Mouse (Mus musculus): ENCODE measurements around the gene Trpm2. TPM values are rescaled to one million over a fixed set of nuclear protein-coding genes. Genes with fewer than 3 reads are reported as not detected.

Gene Trpm2
- total and polyA plus RNA-seq, 3 experiments = 0.16 to 0.34 TPM; not detected in 1

- Histone ChIP-seq H3K9me3 (replicated peaks; ENCODE audit: low read length) (no peaks in the 10 kb centered on the region), H3K4me2 (ENCODE audit: insufficient read depth, low read depth, poor library complexity, severe bottlenecking) (no peak overlapping the region), H3K27me3 (replicated peaks) (no peaks in the 10 kb centered on the region), H3K9ac (ENCODE audit: insufficient read depth, low read depth) (no peak overlapping the region), H3K4me1 (ENCODE audit: control insufficient read depth in 1 of 2, insufficient read depth in 2 of 2) (no peaks in the 10 kb centered on the region), H3K79me2 (replicated peaks; ENCODE audit: control insufficient read depth, extremely low read depth, insufficient read depth, poor library complexity, severe bottlenecking) (no peaks in the 10 kb centered on the region), H3K27ac (ENCODE audit: insufficient read depth, low read depth) (no peak overlapping the region), H3K36me3 (replicated peaks in 1 of 2; ENCODE audit: control insufficient read depth in 1 of 2, insufficient read depth in 1 of 2, low read length in 1 of 2) (peaks cover 64 to 95% of the 10 kb centered on the region in 2 experiments), H3K4me3 (replicated peaks in 1 of 3; ENCODE audit: low read depth in 2 of 3, low read length in 2 of 3, poor library complexity in 1 of 3) (no peak overlapping the region)
- in situ Hi-C loops (cut with MboI; ENCODE audit: low pct_ligation_motif_present, low pct_unique_long_range_greater_than_20kb, low sequenced_read_pairs) = no loop called here
- dilution Hi-C loops (cut with MboI; ENCODE audit: extremely low pct_ligation_motif_present, extremely low pct_unique_long_range_greater_than_20kb, low sequenced_read_pairs) = no loop called here
- no peak for DNase-seq (ENCODE audit: extremely low read depth)
- no peak for TF ChIP-seq ELF1 (IDR thresholded peaks at IDR 0.05; ENCODE audit: low read depth, low read length)
- TF ChIP-seq TCF12 (IDR thresholded peaks at IDR 0.05; ENCODE audit: low read depth, low read length) = no peak
- TF ChIP-seq JUN (IDR thresholded peaks at IDR 0.05; ENCODE audit: insufficient read depth, low read depth, low read length) = no peak
- TF ChIP-seq MYC (IDR thresholded peaks at IDR 0.05; ENCODE audit: low read depth, low read length) = no peak
- TF ChIP-seq SIN3A (IDR thresholded peaks at IDR 0.05; ENCODE audit: low read length) = no peak
- TF ChIP-seq MAFK (IDR thresholded peaks at IDR 0.05; ENCODE audit: insufficient replicate concordance, low read length) = no peak
Measured at GRCm38 (mm10) chr10:78000200-78000599, 29.8 kb upstream of the Trpm2 start.

- H3K27me3 ChIP-seq (replicated peaks) = no peaks in the 10 kb centered on the region
- H3K4me3 ChIP-seq (replicated peaks in 1 of 3; ENCODE audit: low read depth in 2 of 3, low read length in 2 of 3, poor library complexity in 1 of 3) = no peak overlapping the region
- no peak overlapping the region for H3K27ac ChIP-seq (ENCODE audit: insufficient read depth, low read depth)
- H3K9me3 ChIP-seq (replicated peaks; ENCODE audit: low read length) = no peaks in the 10 kb centered on the region
- no peak overlapping the region for H3K4me2 ChIP-seq (ENCODE audit: insufficient read depth, low read depth, poor library complexity, severe bottlenecking)
- TF ChIP-seq JUND (conservative IDR thresholded peaks at IDR 0.05; ENCODE audit: low read depth, low read length) (no peak), MYC (IDR thresholded peaks at IDR 0.05; ENCODE audit: low read depth, low read length) (no peak), KAT2A (IDR thresholded peaks at IDR 0.05; ENCODE audit: insufficient replicate concordance, low read length) (no peak), MAZ (IDR thresholded peaks at IDR 0.05; ENCODE audit: low read depth, low read length) (no peak), ZMIZ1 (IDR thresholded peaks at IDR 0.05; ENCODE audit: low read depth, low read length) (no peak), ETS1 (conservative IDR thresholded peaks at IDR 0.05; ENCODE audit: low read depth, low read length) (no peak), EP300 (IDR thresholded peaks at IDR 0.05; ENCODE audit: low read length) (no peak), CTCF (conservative IDR thresholded peaks at IDR 0.05 in 1 of 2, IDR thresholded peaks at IDR 0.05 in 1 of 2; ENCODE audit: low read depth in 2 of 2, low read length in 2 of 2) (no peak), JUN (IDR thresholded peaks at IDR 0.05; ENCODE audit: insufficient read depth, low read depth, low read length) (no peak), NRF1 (IDR thresholded peaks at IDR 0.05; ENCODE audit: low read depth, low read length) (no peak), MAX (IDR thresholded peaks at IDR 0.05; ENCODE audit: low read length) (no peak), RAD21 (IDR thresholded peaks at IDR 0.05; ENCODE audit: low read depth, low read length) (no peak), TCF12 (IDR thresholded peaks at IDR 0.05; ENCODE audit: low read depth, low read length) (no peak)
- DNase-seq (ENCODE audit: extremely low read depth) = no peak
- peaks cover 78 to 96% of the 10 kb centered on the region in 2 experiments for H3K36me3 ChIP-seq (replicated peaks in 1 of 2; ENCODE audit: control insufficient read depth in 1 of 2, insufficient read depth in 1 of 2, low read length in 1 of 2)
- H3K9ac ChIP-seq (ENCODE audit: insufficient read depth, low read depth) = no peak overlapping the region
- in situ Hi-C loops (cut with MboI; ENCODE audit: low pct_ligation_motif_present, low pct_unique_long_range_greater_than_20kb, low sequenced_read_pairs) = no loop called here
- H3K4me1 ChIP-seq (ENCODE audit: control insufficient read depth in 1 of 2, insufficient read depth in 2 of 2) = no peaks in the 10 kb centered on the region
- no peaks in the 10 kb centered on the region for H3K79me2 ChIP-seq (replicated peaks; ENCODE audit: control insufficient read depth, extremely low read depth, insufficient read depth, poor library complexity, severe bottlenecking)
- dilution Hi-C loops (cut with MboI; ENCODE audit: extremely low pct_ligation_motif_present, extremely low pct_unique_long_range_greater_than_20kb, low sequenced_read_pairs) = no loop called here
Measured at GRCm38 (mm10) chr10:77995639-77996038, 25.3 kb upstream of the Trpm2 start.

All from CH12.LX (cell line).